Mouse (Mus musculus) forebrain, embryonic 11.5 days (tissue): ENCODE results near the gene Sh2d6. TPM values are rescaled to one million over a fixed set of nuclear protein-coding genes. Genes with fewer than 3 reads are reported as not detected.
A peak's percentile ranks its signal among the peaks of the same experiment; 100 is the strongest.

Source experiments
- ATAC-seq: fragments of 200-750 bp; cut with Nextera tagmentation; replicated peaks from 2 replicates; pipeline ENCODE4 v1.8.0; 2017; ENCODE audit warnings: moderate TSS enrichment; ENCODE audit not compliant: low FRiP score
- DNase-seq: peaks from one replicate; pipeline ENCODE4 v3.0.0-alpha.2; 2017; ENCODE audit warnings: low spot score
- H3K27ac ChIP-seq: fragments of 300-500 bp; sonication (generic); 2 replicates; pipeline ENCODE4 v1.5.1; 2014; ENCODE audit warnings: low read depth, low read length
- H3K27me3 ChIP-seq: fragments of 300-500 bp; sonication (generic); 2 replicates; pipeline ENCODE4 v1.6.1; 2014; ENCODE audit warnings: mild to moderate bottlenecking, low read length, mixed read lengths; ENCODE audit not compliant: control insufficient read depth, insufficient read depth
- H3K36me3 ChIP-seq: fragments of 300-500 bp; sonication (generic); 2 replicates; pipeline ENCODE4 v1.6.1; 2014; ENCODE audit warnings: mild to moderate bottlenecking, low read length, moderate library complexity, mixed read lengths; ENCODE audit not compliant: control insufficient read depth, insufficient read depth
- H3K4me1 ChIP-seq: fragments of 300-500 bp; sonication (generic); replicated peaks from 2 replicates; pipeline ENCODE4 v1.6.1; 2014; ENCODE audit warnings: low read length, mixed read lengths; ENCODE audit not compliant: control insufficient read depth, insufficient read depth
- H3K4me2 ChIP-seq: fragments of 300-500 bp; sonication (generic); 2 replicates; pipeline ENCODE4 v1.6.1; 2014; ENCODE audit warnings: low read depth, mild to moderate bottlenecking, low read length, moderate library complexity, mixed read lengths; ENCODE audit not compliant: severe bottlenecking
- H3K4me3 ChIP-seq: fragments of 300-500 bp; sonication (generic); 2 replicates; pipeline ENCODE4 v1.5.1; 2014; ENCODE audit warnings: low read depth, low read length
- H3K9ac ChIP-seq: fragments of 300-500 bp; sonication (generic); 2 replicates; pipeline ENCODE4 v1.6.1; 2014; ENCODE audit warnings: low read length
- H3K9me3 ChIP-seq: fragments of 300-500 bp; sonication (generic); 2 replicates; pipeline ENCODE4 v1.6.1; 2016; ENCODE audit warnings: low read length, mixed read lengths; ENCODE audit not compliant: control insufficient read depth
- WGBS: fragments of 180-500 bp; shearing (Covaris S2); extraction: QIAGEN DNeasy Blood & Tissue Kit; methylation state at CpG from one replicate; pipeline ENCODE4 v1.1.7; 2014; 5-methylcytosine and 5-hydroxymethylcytosine counted together
- polyA plus RNA-seq: library from polyadenylated mRNA; unstranded; fragments of >200 nt; fragmentation: Nextera tagmentation; extraction: Ambion mirVana; gene quantifications from 2 replicates; pipeline ENCODE4 v1.2.1, GENCODE M21; 2014

Sh2d6 gene
- polyA plus RNA-seq, 1 experiment from 2014 or later = 0.51 TPM

GRCm38 (mm10) chr6:72528410-72529151 lies 7.1 kb upstream of the Sh2d6 start:
- no peak for ATAC-seq
- no peak for DNase-seq
- no peak overlapping the region for H3K9ac ChIP-seq
- WGBS = 80% methylated on average over 10 of the region's 10 CpGs
- H3K9me3 ChIP-seq = no peaks in the 10 kb centered on the region
- no peaks in the 10 kb centered on the region for H3K27me3 ChIP-seq
- no peaks in the 10 kb centered on the region for H3K36me3 ChIP-seq
- H3K4me1 ChIP-seq = 0 out of 2 replicates have a peak, but pooled peaks cover 2% of the 10 kb centered on the region
- H3K27ac ChIP-seq = no peak overlapping the region
- H3K4me3 ChIP-seq = no peak overlapping the region
- H3K4me2 ChIP-seq = no peak overlapping the region

- Histone ChIP-seq H3K27me3 (no peaks in the 10 kb centered on the region), H3K4me3 (no peak overlapping the region), H3K4me2 (no peak overlapping the region), H3K36me3 (no peaks in the 10 kb centered on the region), H3K9ac (no peak overlapping the region), H3K4me1 (no peaks in the 10 kb centered on the region), H3K9me3 (no peaks in the 10 kb centered on the region), H3K27ac (no peak overlapping the region)
- ATAC-seq (no peak), DNase-seq (no peak)
- 88% methylated on average over 4 of the region's 4 CpGs for WGBS
Measured at GRCm38 (mm10) chr6:72527070-72527469, 5.6 kb upstream of the Sh2d6 start.

- no peak overlapping the region for H3K4me2 ChIP-seq
- no peak for ATAC-seq
Measured at GRCm38 (mm10) chr6:72524160-72524559, 2.7 kb upstream of the Sh2d6 start.

GRCm38 (mm10) chr6:72523222-72523621 lies 1.7 kb upstream of the Sh2d6 start:
- no peak for ATAC-seq

More at GRCm38 (mm10) chr6:72524160-72524559, 2.7 kb upstream of the Sh2d6 start:
- Histone ChIP-seq H3K4me1 (peaks cover 8% of the 10 kb centered on the region), H3K27ac (no peak overlapping the region), H3K36me3 (no peaks in the 10 kb centered on the region), H3K4me3 (no peak overlapping the region), H3K9me3 (no peaks in the 10 kb centered on the region), H3K9ac (no peak overlapping the region), H3K27me3 (no peaks in the 10 kb centered on the region)
- 87% methylated on average over 2 of the region's 2 CpGs for WGBS
- no peak for DNase-seq

GRCm38 (mm10) chr6:72522288-72522687 lies 781 bp upstream of the Sh2d6 start:
- WGBS = 96% methylated on average over 5 of the region's 5 CpGs
- no peak for DNase-seq
- H3K27ac ChIP-seq = no peak overlapping the region
- no peak overlapping the region for H3K9ac ChIP-seq
- H3K9me3 ChIP-seq = no peaks in the 10 kb centered on the region
- H3K27me3 ChIP-seq = no peaks in the 10 kb centered on the region
- no peaks in the 10 kb centered on the region for H3K36me3 ChIP-seq
- peaks cover 8% of the 10 kb centered on the region for H3K4me1 ChIP-seq
- ATAC-seq = no peak
- no peak overlapping the region for H3K4me3 ChIP-seq
- H3K4me2 ChIP-seq = no peak overlapping the region

More at GRCm38 (mm10) chr6:72523222-72523621, 1.7 kb upstream of the Sh2d6 start:
- 66% methylated on average over 4 of the region's 4 CpGs for WGBS
- no peak overlapping the region for H3K4me2 ChIP-seq
- peaks cover 8% of the 10 kb centered on the region for H3K4me1 ChIP-seq
- H3K27me3 ChIP-seq = no peaks in the 10 kb centered on the region
- DNase-seq = no peak
- H3K4me3 ChIP-seq = no peak overlapping the region
- H3K9me3 ChIP-seq = no peaks in the 10 kb centered on the region
- H3K9ac ChIP-seq = no peak overlapping the region
- H3K36me3 ChIP-seq = no peaks in the 10 kb centered on the region
- H3K27ac ChIP-seq = no peak overlapping the region

- ATAC-seq (no peak), DNase-seq (no peak)
- Histone ChIP-seq H3K9me3 (no peaks in the 10 kb centered on the region), H3K27me3 (no peaks in the 10 kb centered on the region), H3K27ac (0 out of 2 replicates have a peak overlapping the region, but pooled peaks have one; percentile 82), H3K4me3 (no peak overlapping the region), H3K36me3 (no peaks in the 10 kb centered on the region), H3K4me1 (peaks cover 8% of the 10 kb centered on the region), H3K4me2 (no peak overlapping the region), H3K9ac (no peak overlapping the region)
- WGBS = 88% methylated on average over 5 of the region's 5 CpGs
Measured at GRCm38 (mm10) chr6:72520904-72521303, 603 bp downstream of the Sh2d6 start.

GRCm38 (mm10) chr6:72519892-72520663 lies 1.4 kb downstream of the Sh2d6 start:
- H3K4me3 ChIP-seq = no peak overlapping the region
- no peaks in the 10 kb centered on the region for H3K9me3 ChIP-seq
- peaks cover 8% of the 10 kb centered on the region for H3K4me1 ChIP-seq
- H3K27ac ChIP-seq = peak overlapping the region; percentile 82
- DNase-seq (peak; percentile 77), ATAC-seq (peak; percentile 82)
- WGBS = 6% methylated on average over 10 of the region's 10 CpGs
- H3K27me3 ChIP-seq = no peaks in the 10 kb centered on the region
- peak overlapping the region; percentile 34; the same call in 1 of the 2 replicates for H3K4me2 ChIP-seq
- H3K36me3 ChIP-seq = no peaks in the 10 kb centered on the region
- H3K9ac ChIP-seq = peak overlapping the region; percentile 53; the same call in 1 of the 2 replicates

GRCm38 (mm10) chr6:72519303-72519702 lies 2.2 kb downstream of the Sh2d6 start:
- peak; percentile 51 for ATAC-seq
- peak overlapping the region; percentile 23; the same call in 1 of the 2 replicates for H3K9ac ChIP-seq

More at GRCm38 (mm10) chr6:72519303-72519702, 2.2 kb downstream of the Sh2d6 start:
- H3K27me3 ChIP-seq = no peaks in the 10 kb centered on the region
- H3K4me2 ChIP-seq = peak overlapping the region; percentile 34; the same call in 1 of the 2 replicates
- DNase-seq = no peak
- WGBS = 21% methylated on average over 8 of the region's 8 CpGs
- H3K27ac ChIP-seq = peak overlapping the region; percentile 82
- H3K9me3 ChIP-seq = no peaks in the 10 kb centered on the region
- no peaks in the 10 kb centered on the region for H3K36me3 ChIP-seq
- H3K4me1 ChIP-seq = peaks cover 8% of the 10 kb centered on the region
- no peak overlapping the region for H3K4me3 ChIP-seq
